In genomic region chr14:54926401-54927158, GRCm38 (mm10) we compare ENCODE assay signal across 9 mouse cellular contexts. TPM values are rescaled to one million over a fixed set of nuclear protein-coding genes. Genes with fewer than 3 reads are reported as not detected.
A peak's percentile ranks its signal among the peaks of the same experiment; 100 is the strongest.
DNase-seq lines count a peak whose midpoint lies in the region; ATAC-seq lines count a peak whose summit lies in the region.
"Had no signal": no experiment of that assay in that cellular context is flagged by ENCODE, and none has a peak within 500 bp of the region (broad histone marks: within the 10 kb centered on the region; RNA-seq: fewer than 3 reads in every experiment).

No protein-coding gene starts in this region.

- H3K9me3 ChIP-seq in embryonic facial prominence, embryonic 14.5 days (ENCODE audit: control insufficient read depth, low read length), result peaks cover 8% of the 10 kb centered on the region
- H3K9me3 ChIP-seq in heart, embryonic 10.5 days, result 0 out of 2 replicates have a peak, but pooled peaks cover under 1% of the 10 kb centered on the region
- no peaks in the 10 kb centered on the region for H3K9me3 ChIP-seq in stomach, embryonic 15.5 days

- intact Hi-C loops in left cerebral cortex, postnatal 4 days (cut with DNase I), result no loop called here

- peak overlapping the region; percentile 69 for H3K4me2 ChIP-seq in embryonic facial prominence, embryonic 14.5 days (ENCODE audit: low read depth, low read length)
- H3K4me2 ChIP-seq in stomach, embryonic 15.5 days, result peak overlapping the region; percentile 89

- no peaks in the 10 kb centered on the region for H3K27me3 ChIP-seq in embryonic facial prominence, embryonic 14.5 days (replicated peaks; ENCODE audit: control insufficient read depth, insufficient read depth, low read length)
- H3K27me3 ChIP-seq in heart, embryonic 10.5 days (ENCODE audit: insufficient read depth, poor library complexity, severe bottlenecking), result peaks cover 26% of the 10 kb centered on the region; the same call in 1 of the 2 replicates
- H3K27me3 ChIP-seq in stomach, embryonic 15.5 days (replicated peaks), result no peaks in the 10 kb centered on the region

- peak; percentile 75 for ATAC-seq in embryonic facial prominence, embryonic 14.5 days (ENCODE audit: low read depth)
- peak; percentile 82 for ATAC-seq in stomach, embryonic 15.5 days (ENCODE audit: insufficient read depth, low FRiP score, low read depth)
- ATAC-seq in CD4-positive, CD25-positive, alpha-beta regulatory T cell, adult 4 months, result no peak

- peak overlapping the region; percentile 50 for H3K4me3 ChIP-seq in embryonic facial prominence, embryonic 14.5 days (ENCODE audit: low read depth, low read length)
- peak overlapping the region; percentile 72 for H3K4me3 ChIP-seq in heart, embryonic 10.5 days
- peak overlapping the region; percentile 56 for H3K4me3 ChIP-seq in stomach, embryonic 15.5 days (replicated peaks)

- peak overlapping the region; percentile 99 for H3K27ac ChIP-seq in embryonic facial prominence, embryonic 14.5 days (replicated peaks; ENCODE audit: low read depth, low read length)
- H3K27ac ChIP-seq in heart, embryonic 10.5 days, result peak overlapping the region; percentile 95
- H3K27ac ChIP-seq in stomach, embryonic 15.5 days, result peak overlapping the region; percentile 99

- WGBS in embryonic facial prominence, embryonic 14.5 days, result under 1% methylated on average over 26 of the region's 58 CpGs
- under 1% methylated on average over 48 of the region's 58 CpGs for WGBS in heart, embryonic 10.5 days
- under 1% methylated on average over 55 of the region's 58 CpGs for WGBS in stomach, embryonic 15.5 days

- H3K9ac ChIP-seq in embryonic facial prominence, embryonic 14.5 days (ENCODE audit: low read depth, low read length), result peak overlapping the region; percentile 88
- H3K9ac ChIP-seq in stomach, embryonic 15.5 days, result peak overlapping the region; percentile 60

- peaks cover 16% of the 10 kb centered on the region for H3K36me3 ChIP-seq in embryonic facial prominence, embryonic 14.5 days (ENCODE audit: control insufficient read depth, insufficient read depth, low read length)
- peaks cover 12% of the 10 kb centered on the region for H3K36me3 ChIP-seq in heart, embryonic 10.5 days
- H3K36me3 ChIP-seq in stomach, embryonic 15.5 days, result no peaks in the 10 kb centered on the region

- H3K4me1 ChIP-seq in embryonic facial prominence, embryonic 14.5 days (ENCODE audit: control insufficient read depth, insufficient read depth, low read length), result peaks cover 30% of the 10 kb centered on the region
- H3K4me1 ChIP-seq in heart, embryonic 10.5 days, result peaks cover 53% of the 10 kb centered on the region
- H3K4me1 ChIP-seq in stomach, embryonic 15.5 days, result peaks cover 27% of the 10 kb centered on the region; the same call in 1 of the 2 replicates

- DNase-seq in left cerebral cortex, postnatal 4 days, result peak; percentile 77
- DNase-seq in left cerebral cortex, adult 9 months (ENCODE audit: low spot score in 2 of 2), result no peak
- DNase-seq in embryonic facial prominence, embryonic 14.5 days (ENCODE audit: low spot score), result peak; percentile 94
- DNase-seq in heart, embryonic 10.5 days (ENCODE audit: low spot score), result no peak
- peak; percentile 55 for DNase-seq in kidney, postnatal 14 days
- peak; percentile 28 for DNase-seq in lung, postnatal 36 days

RNA-seq across cellular contexts. Expression of gene Efs, which starts 0.7 kb away (rescaled TPM):
- total RNA-seq in left cerebral cortex, postnatal 4 days (2021), result 10 to 100 TPM; 15.0 to 15.9 TPM
- polyA plus RNA-seq in embryonic facial prominence, embryonic 14.5 days (2014; fragmentation: Nextera tagmentation; extraction: Ambion mirVana), result 52.2 and 59.1 TPM in 2 replicates
- 16.7 and 23.5 TPM in 2 replicates for polyA plus RNA-seq in heart, embryonic 10.5 days (2016; fragmentation: Nextera tagmentation; extraction: Ambion mirVana)
- polyA plus RNA-seq in stomach, embryonic 15.5 days (2015; fragmentation: Nextera tagmentation; extraction: Ambion mirVana), result 27.7 and 30.4 TPM in 2 replicates
- not detected for polyA plus RNA-seq in CD4-positive, CD25-positive, alpha-beta regulatory T cell, adult 4 months (2017; shearing (Covaris generic))

RNA-seq across cellular contexts. Expression of gene Il25, which starts 5.9 kb away (rescaled TPM):
- total RNA-seq in left cerebral cortex, postnatal 4 days (2021), result not detected
- 0.49 and 0.59 TPM in 2 replicates for polyA plus RNA-seq in embryonic facial prominence, embryonic 14.5 days (2014; fragmentation: Nextera tagmentation; extraction: Ambion mirVana)
- polyA plus RNA-seq in heart, embryonic 10.5 days (2016; fragmentation: Nextera tagmentation; extraction: Ambion mirVana), result not detected in 2 replicates
- polyA plus RNA-seq in stomach, embryonic 15.5 days (2015; fragmentation: Nextera tagmentation; extraction: Ambion mirVana), result 0.13 TPM in 1 of 2 replicates, not detected in the other
- not detected for polyA plus RNA-seq in CD4-positive, CD25-positive, alpha-beta regulatory T cell, adult 4 months (2017; shearing (Covaris generic))
- total RNA-seq: left cerebral cortex, postnatal 14 days had no signal

RNA-seq across cellular contexts. Expression of gene Cmtm5, which starts 9.5 kb away (rescaled TPM):
- 10 to 100 TPM in 1 of 2 experiments, 1 to 10 TPM in 1; 7.5 to 11.1 TPM for total RNA-seq in left cerebral cortex, postnatal 4 days (2021)
- polyA plus RNA-seq in embryonic facial prominence, embryonic 14.5 days (2014; fragmentation: Nextera tagmentation; extraction: Ambion mirVana), result 13.7 and 14.8 TPM in 2 replicates
- 0.97 and 1.5 TPM in 2 replicates for polyA plus RNA-seq in heart, embryonic 10.5 days (2016; fragmentation: Nextera tagmentation; extraction: Ambion mirVana)
- polyA plus RNA-seq in stomach, embryonic 15.5 days (2015; fragmentation: Nextera tagmentation; extraction: Ambion mirVana), result 3.6 and 4.6 TPM in 2 replicates
- not detected for polyA plus RNA-seq in CD4-positive, CD25-positive, alpha-beta regulatory T cell, adult 4 months (2017; shearing (Covaris generic))

RNA-seq across cellular contexts. Expression of gene Slc22a17, which starts 13.6 kb away (rescaled TPM):
- total RNA-seq in left cerebral cortex, postnatal 4 days (2021), result 100 to 1,000 TPM; 345 to 405 TPM
- 42.4 and 56.0 TPM in 2 replicates for polyA plus RNA-seq in embryonic facial prominence, embryonic 14.5 days (2014; fragmentation: Nextera tagmentation; extraction: Ambion mirVana)
- polyA plus RNA-seq in heart, embryonic 10.5 days (2016; fragmentation: Nextera tagmentation; extraction: Ambion mirVana), result 42.1 and 52.4 TPM in 2 replicates
- polyA plus RNA-seq in stomach, embryonic 15.5 days (2015; fragmentation: Nextera tagmentation; extraction: Ambion mirVana), result 45.5 and 48.6 TPM in 2 replicates
- polyA plus RNA-seq in CD4-positive, CD25-positive, alpha-beta regulatory T cell, adult 4 months (2017; shearing (Covaris generic)), result 1 to 10 TPM in 1 of 2 experiments, under 1 TPM in 1; 0.71 to 1.1 TPM

RNA-seq across cellular contexts. Expression of gene Pabpn1, which starts 34.3 kb away (rescaled TPM):
- total RNA-seq in left cerebral cortex, postnatal 4 days (2021), result 100 to 1,000 TPM; 325 to 354 TPM
- polyA plus RNA-seq in embryonic facial prominence, embryonic 14.5 days (2014; fragmentation: Nextera tagmentation; extraction: Ambion mirVana), result 110 and 118 TPM in 2 replicates
- polyA plus RNA-seq in heart, embryonic 10.5 days (2016; fragmentation: Nextera tagmentation; extraction: Ambion mirVana), result 89.8 and 162 TPM in 2 replicates
- 111 and 113 TPM in 2 replicates for polyA plus RNA-seq in stomach, embryonic 15.5 days (2015; fragmentation: Nextera tagmentation; extraction: Ambion mirVana)
- 10 to 100 TPM; 19.6 to 33.9 TPM for polyA plus RNA-seq in CD4-positive, CD25-positive, alpha-beta regulatory T cell, adult 4 months (2017; shearing (Covaris generic))

Comparison
In these comparisons a context has a peak if more than half of its experiments do, and no peak if none do; other contexts are left out.
1. DNase-seq: peak in left cerebral cortex, postnatal 4 days (single experiment), embryonic facial prominence, embryonic 14.5 days (single experiment), kidney, postnatal 14 days (single experiment) and lung, postnatal 36 days (single experiment); none in left cerebral cortex, adult 9 months (0 of 2) and heart, embryonic 10.5 days (single experiment).
2. RNA of gene Efs, which starts 0.7 kb away (polyA plus RNA-seq): 52.2 to 59.1 TPM in embryonic facial prominence, embryonic 14.5 days, 27.7 to 30.4 TPM in stomach, embryonic 15.5 days and 16.7 to 23.5 TPM in heart, embryonic 10.5 days; not detected in CD4-positive, CD25-positive, alpha-beta regulatory T cell, adult 4 months; every median in the first group is over 10 times any median in the second.
3. Peak in every context shown above with its lines, with median percentiles within 50 percentile points of each other: H3K27ac ChIP-seq and H3K4me3 ChIP-seq.